ENCODE assay signal across 16 mouse cellular contexts in genomic region chr4:41089189-41089588, GRCm38 (mm10). TPM values are rescaled to one million over a fixed set of nuclear protein-coding genes. Genes with fewer than 3 reads are reported as not detected.
"Had no signal": no experiment of that assay in that cellular context is flagged by ENCODE, and none has a peak within 500 bp of the region (broad histone marks: within the 10 kb centered on the region; RNA-seq: fewer than 3 reads in every experiment).

No protein-coding gene starts in this region.

- H3K4me3 ChIP-seq: limb, embryonic 12.5 days; lung, embryonic 15.5 days; midbrain, embryonic 13.5 days; myocyte; neural tube, embryonic 15.5 days had no signal

- H3K9ac ChIP-seq: limb, embryonic 12.5 days; lung, embryonic 15.5 days; midbrain, embryonic 13.5 days; neural tube, embryonic 15.5 days had no signal

- H3K27ac ChIP-seq: kidney, postnatal 0 days; lung, embryonic 15.5 days; midbrain, embryonic 13.5 days; neural tube, embryonic 15.5 days had no signal

- ATAC-seq: intestine, postnatal 0 days; midbrain, embryonic 13.5 days had no signal

- H3K4me2 ChIP-seq: limb, embryonic 12.5 days; lung, embryonic 15.5 days; midbrain, embryonic 13.5 days; neural tube, embryonic 15.5 days had no signal

- H3K27me3 ChIP-seq: limb, embryonic 12.5 days; lung, embryonic 15.5 days; midbrain, embryonic 13.5 days; neural tube, embryonic 15.5 days had no signal

- H3K9me3 ChIP-seq: limb, embryonic 12.5 days; lung, embryonic 15.5 days; midbrain, embryonic 13.5 days; neural tube, embryonic 15.5 days had no signal

- H3K4me1 ChIP-seq: midbrain, embryonic 13.5 days; neural tube, embryonic 15.5 days had no signal

- H3K36me3 ChIP-seq: limb, embryonic 12.5 days; lung, embryonic 15.5 days; midbrain, embryonic 13.5 days; neural tube, embryonic 15.5 days had no signal

- DNase-seq: kidney, adult 8-10 months; kidney, postnatal 36 days; right cerebral cortex, adult 18-20 months; thymus, postnatal 36 days had no signal

RNA-seq across cellular contexts. Expression of gene Aqp3, which starts 8.8 kb away (rescaled TPM):
- total RNA-seq: layer of hippocampus, adult 18-20 months; left cerebral cortex, postnatal 36 days; liver, adult 2 months had no signal
- polyA plus RNA-seq: liver, adult 2 months; myocyte; neural tube, embryonic 15.5 days had no signal

RNA-seq across cellular contexts. Expression of gene Aqp7, which starts 41.2 kb away (rescaled TPM):
- total RNA-seq: left cerebral cortex, postnatal 36 days; megakaryocyte-erythroid progenitor cell, adult 5-6 weeks had no signal
- polyA plus RNA-seq: limb, embryonic 12.5 days; lung, embryonic 15.5 days; midbrain, embryonic 13.5 days; myocyte; neural tube, embryonic 11.5 days; neural tube, embryonic 15.5 days had no signal
